Mouse (Mus musculus) liver (tissue): ENCODE results near the gene Ubox5.
"Not testable (repeated sequence)": the region's sequence is repeated elsewhere in the genome, so short reads cannot be mapped to it uniquely, and the experiment has no call there.

Experiments used
- DNase-seq: peaks from one replicate; pipeline ENCODE4 v3.0.0-alpha.2; 2020; ENCODE audit warnings: mixed read lengths

Ubox5 gene

GRCm38 (mm10) chr2:130629839-130630203 lies at the start of gene Ubox5, which contains the start of gene Fastkd5:
TSS of gene Ubox5 (minus strand) at chr2:130630038.
TSS of gene Fastkd5 (minus strand) at chr2:130630027.
- peak; percentile 85 for DNase-seq

GRCm38 (mm10) chr2:130679154-130679553 lies 49.3 kb upstream of the Ubox5 start:
- no peak for DNase-seq

GRCm38 (mm10) chr2:130677211-130677610 lies 47.4 kb upstream of the Ubox5 start:
- DNase-seq: no peak

- peak; percentile 92 for DNase-seq
These were observed 37.7 kb upstream of the Ubox5 start, which contains the start of gene Itpa for GRCm38 (mm10) chr2:130667559-130667958. TSS of gene Itpa (plus strand) at chr2:130667610.

GRCm38 (mm10) chr2:130664102-130664701 lies 34.4 kb upstream of the Ubox5 start, which contains the start of gene Ddrgk1:
TSS of gene Ddrgk1 (minus strand) at chr2:130664659.
- DNase-seq: peak; percentile 96

GRCm38 (mm10) chr2:130663342-130663741 lies 33.5 kb upstream of the Ubox5 start:
- no peak for DNase-seq

- DNase-seq: no peak
These were observed 28.7 kb upstream of the Ubox5 start for GRCm38 (mm10) chr2:130658530-130658929.

- no peak for DNase-seq
These were observed 27.7 kb upstream of the Ubox5 start for GRCm38 (mm10) chr2:130657541-130657940.

- no peak for DNase-seq
These were observed 26.7 kb upstream of the Ubox5 start for GRCm38 (mm10) chr2:130656536-130656935.

GRCm38 (mm10) chr2:130655660-130656339 lies 26.0 kb upstream of the Ubox5 start:
- DNase-seq: peak; percentile 62

GRCm38 (mm10) chr2:130653760-130654159 lies 23.9 kb upstream of the Ubox5 start:
- no peak for DNase-seq

GRCm38 (mm10) chr2:130653303-130653702 lies 23.5 kb upstream of the Ubox5 start:
- no peak for DNase-seq

- DNase-seq: not testable (repeated sequence)
These were observed 19.2 kb upstream of the Ubox5 start for GRCm38 (mm10) chr2:130649028-130649427.

- no peak for DNase-seq
These were observed 15.4 kb upstream of the Ubox5 start for GRCm38 (mm10) chr2:130645198-130645597.

GRCm38 (mm10) chr2:130642684-130643369 lies 13.0 kb upstream of the Ubox5 start, which contains the start of gene Lzts3:
TSS of gene Lzts3 (minus strand) at chr2:130642803.
- peak; percentile 97 for DNase-seq

- DNase-seq: no peak
These were observed 12.4 kb upstream of the Ubox5 start for GRCm38 (mm10) chr2:130642197-130642660.

- DNase-seq: no peak
These were observed 11.7 kb upstream of the Ubox5 start for GRCm38 (mm10) chr2:130641351-130642025.

GRCm38 (mm10) chr2:130639276-130639675 lies 9.4 kb upstream of the Ubox5 start:
- DNase-seq: no peak

GRCm38 (mm10) chr2:130638101-130638611 lies 8.3 kb upstream of the Ubox5 start:
- no peak for DNase-seq

GRCm38 (mm10) chr2:130635847-130636246 lies 6.0 kb upstream of the Ubox5 start:
- DNase-seq: peak; percentile 36

- DNase-seq: peak; percentile 19
These were observed 5.0 kb upstream of the Ubox5 start for GRCm38 (mm10) chr2:130634739-130635411.
